Mouse (Mus musculus) adrenal gland, adult 8-10 months (tissue): ENCODE results near the gene Plekha8. TPM values are rescaled to one million over a fixed set of nuclear protein-coding genes. Genes with fewer than 3 reads are reported as not detected.

Experiments
- DNase-seq: peaks from one replicate; pipeline ENCODE4 v3.0.0; 2022
- total RNA-seq, 4 experiments: library from RNA; stranded (reverse); gene quantifications; 2 replicates each; pipeline ENCODE4 v1.2.4; 2022

Gene Plekha8
- total RNA-seq, 4 experiments from 2014 or later: 19.1 to 25.4 (median 20.4) TPM

- DNase-seq: peak; percentile 6
These were observed 60.7 kb downstream of the Plekha8 start for GRCm38 (mm10) chr6:54655471-54656095.

- no peak for DNase-seq
These were observed 63.0 kb downstream of the Plekha8 start for GRCm38 (mm10) chr6:54657861-54658260.

GRCm38 (mm10) chr6:54669868-54670267, 75.0 kb downstream of the Plekha8 start:
- no peak for DNase-seq

- DNase-seq: no peak
These were observed 78.0 kb downstream of the Plekha8 start for GRCm38 (mm10) chr6:54672901-54673300.

- DNase-seq: no peak
These were observed 84.8 kb downstream of the Plekha8 start for GRCm38 (mm10) chr6:54679686-54680085.

GRCm38 (mm10) chr6:54680891-54681745, 86.2 kb downstream of the Plekha8 start, which contains the start of gene Mturn:
Gene Mturn, plus strand, starts transcription at chr6:54681624.
- peak; percentile 97 for DNase-seq

GRCm38 (mm10) chr6:54681746-54682428, 87.0 kb downstream of the Plekha8 start:
- no peak for DNase-seq

GRCm38 (mm10) chr6:54684085-54684484, 89.2 kb downstream of the Plekha8 start:
- no peak for DNase-seq

- DNase-seq: no peak
These were observed 90.2 kb downstream of the Plekha8 start for GRCm38 (mm10) chr6:54685103-54685502.

GRCm38 (mm10) chr6:54685716-54686395, 90.9 kb downstream of the Plekha8 start:
- DNase-seq: peak; percentile 56

GRCm38 (mm10) chr6:54686946-54687737, 92.2 kb downstream of the Plekha8 start:
- no peak for DNase-seq

- DNase-seq: no peak
These were observed 93.8 kb downstream of the Plekha8 start for GRCm38 (mm10) chr6:54688467-54689323.

GRCm38 (mm10) chr6:54689686-54690085, 94.8 kb downstream of the Plekha8 start:
- DNase-seq: no peak

GRCm38 (mm10) chr6:54690838-54691237, 95.9 kb downstream of the Plekha8 start:
- DNase-seq: no peak

- no peak for DNase-seq
These were observed 96.6 kb downstream of the Plekha8 start for GRCm38 (mm10) chr6:54691368-54692116.

- DNase-seq: no peak
These were observed 97.3 kb downstream of the Plekha8 start for GRCm38 (mm10) chr6:54692201-54692600.

- no peak for DNase-seq
These were observed 98.4 kb downstream of the Plekha8 start for GRCm38 (mm10) chr6:54693286-54693685.
